Mouse (Mus musculus) small intestine, adult 2 months (tissue): ENCODE data around the gene Tysnd1. TPM values are rescaled to one million over a fixed set of nuclear protein-coding genes. Genes with fewer than 3 reads are reported as not detected.
A peak's percentile ranks its signal among the peaks of the same experiment; 100 is the strongest.

Experiments
- H3K27ac ChIP-seq: fragments of 200-500 bp; 2 replicates; pipeline ENCODE4 v1.5.1; 2012; ENCODE audit warnings: low read depth, low read length, control low read depth, inconsistent platforms; ENCODE audit not compliant: insufficient read depth
- H3K27me3 ChIP-seq: fragments of 200-500 bp; 2 replicates; pipeline ENCODE4 v1.6.1; 2012; ENCODE audit warnings: mild to moderate bottlenecking, moderate library complexity, low read length, inconsistent platforms; ENCODE audit not compliant: control insufficient read depth, insufficient read depth
- H3K36me3 ChIP-seq: fragments of 200-500 bp; 2 replicates; pipeline ENCODE4 v1.6.1; 2012; ENCODE audit warnings: mild to moderate bottlenecking, low read length, control low read depth, inconsistent platforms; ENCODE audit not compliant: control insufficient read depth, insufficient read depth
- H3K4me1 ChIP-seq: fragments of 200-500 bp; 2 replicates; pipeline ENCODE4 v1.6.1; 2012; ENCODE audit warnings: low read length, inconsistent platforms, mixed read lengths; ENCODE audit not compliant: control insufficient read depth, insufficient read depth, insufficient read length
- H3K4me3 ChIP-seq: fragments of 200-500 bp; 2 replicates; pipeline ENCODE4 v1.5.1; 2012; ENCODE audit warnings: low read depth, mild to moderate bottlenecking, control low read depth, inconsistent platforms, low read length, moderate library complexity
- CTCF ChIP-seq: fragments of 200-500 bp; IDR thresholded peaks from 2 replicates; pipeline ENCODE4 v1.5.1; 2012; ENCODE audit warnings: low read depth, mild to moderate bottlenecking, control low read depth, inconsistent platforms, low read length, moderate library complexity, mixed read lengths; ENCODE audit not compliant: insufficient replicate concordance, insufficient read length; ENCODE audit errors: extremely low read depth
- POLR2A ChIP-seq: fragments of 200-500 bp; IDR thresholded peaks from 2 replicates; pipeline ENCODE4 v1.6.1; 2012; ENCODE audit warnings: low read depth, mild to moderate bottlenecking, control low read depth, inconsistent platforms, low read length, moderate library complexity
- WGBS: fragments of 180-500 bp; shearing (Covaris S2); methylation state at CpG from one replicate; pipeline ENCODE4 v1.1.7; 2018; 5-methylcytosine and 5-hydroxymethylcytosine counted together
- polyA plus RNA-seq: library from polyadenylated mRNA; depleted of rRNA; stranded (reverse); fragments of >200 nt; gene quantifications from 2 replicates; pipeline ENCODE4 v1.2.3, GENCODE M21; 2012; rRNA removed

Tysnd1 gene
- 83.5 and 110 TPM in 2 replicates for polyA plus RNA-seq

DNA sequence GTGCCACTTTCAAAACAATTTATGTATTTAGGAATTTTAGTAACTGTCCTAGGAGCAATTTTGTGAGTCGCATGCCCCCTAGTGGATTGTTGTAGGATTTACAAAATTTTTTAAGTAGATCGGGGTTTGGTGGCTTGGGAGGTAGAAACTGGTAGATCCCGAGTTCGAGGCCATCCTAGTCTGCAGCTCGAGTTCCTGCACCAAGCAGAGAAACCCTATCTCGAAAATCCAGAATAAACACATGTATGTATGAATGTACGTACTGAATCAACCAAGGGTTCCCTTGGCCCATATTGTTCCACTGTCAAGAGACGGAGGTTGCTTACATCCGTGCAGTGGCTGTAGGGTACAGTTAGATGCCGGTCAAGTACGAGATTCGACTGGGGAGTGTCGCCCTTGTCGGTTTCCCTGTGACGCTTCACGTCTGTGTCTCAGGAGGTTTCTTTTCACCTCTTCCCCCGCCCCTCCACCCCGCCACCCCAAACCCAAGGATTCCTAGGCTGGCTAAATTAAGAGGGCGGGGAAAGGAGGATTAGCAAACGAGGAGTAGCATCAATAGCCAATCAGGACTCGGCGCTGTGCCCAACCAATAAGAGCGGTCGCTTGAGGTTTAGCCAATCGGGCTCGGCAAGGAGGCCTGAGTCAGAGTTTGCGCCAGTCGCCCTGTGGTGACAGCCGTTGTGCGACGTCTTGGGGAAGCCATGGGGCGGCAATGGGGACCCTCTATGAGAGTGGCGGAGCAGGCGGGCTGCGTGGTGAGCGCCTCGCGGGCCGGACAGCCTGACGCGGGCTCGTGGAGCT lies at the start of gene Tysnd1:
Tysnd1 (plus strand) TSS at position 645 of the 801 bp plus-strand sequence.
- Histone ChIP-seq H3K27ac (peak within 1 kb of the TSS; percentile 72), H3K4me3 (peak within 1 kb of the TSS; percentile 96), H3K4me1 (peaks cover 16% of the 10 kb centered on the region)

DNA sequence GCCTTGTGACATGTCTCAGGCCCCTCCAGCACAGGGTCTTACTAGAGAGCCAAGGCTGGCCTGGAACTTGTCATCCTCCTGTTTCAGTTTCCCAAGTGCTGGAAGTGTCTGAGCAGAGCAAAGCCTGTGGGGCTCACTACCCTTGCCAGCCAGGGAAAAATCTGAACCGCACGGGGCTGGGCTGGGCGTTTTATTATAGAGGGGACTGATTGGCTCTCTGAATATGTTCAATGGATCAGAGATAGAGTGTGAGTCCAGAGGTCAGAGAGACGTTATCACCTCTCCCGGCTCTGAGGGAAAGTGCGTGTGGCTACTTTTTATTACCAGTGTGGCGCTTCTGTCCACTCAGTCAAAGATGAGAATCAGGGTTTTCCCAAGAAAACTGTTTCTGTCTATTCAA lies 48.8 kb upstream of the Tysnd1 start:
- Histone ChIP-seq H3K36me3 (peaks cover 4% of the 10 kb centered on the region; the same call in 1 of the 2 replicates), H3K27ac (peak overlapping the region; percentile 96), H3K27me3 (no peaks in the 10 kb centered on the region), H3K4me3 (no peak overlapping the region), H3K4me1 (peaks cover 8% of the 10 kb centered on the region; the same call in 1 of the 2 replicates)
- WGBS = 23% methylated on average over 7 of the region's 7 CpGs
- peak; percentile 62; the same call in 1 of the 2 replicates for TF ChIP-seq POLR2A
- no peak for TF ChIP-seq CTCF

More for the DNA sequence above, at the start of gene Tysnd1:
- TF ChIP-seq POLR2A (peak; percentile 73; the same call in 1 of the 2 replicates), CTCF (peak; percentile 42; the same call in 1 of the 2 replicates)
- H3K27me3 ChIP-seq = no peaks in the 10 kb centered on the region
- H3K36me3 ChIP-seq = peaks cover 32% of the 10 kb centered on the region
- WGBS = 1% methylated on average over 42 of the region's 42 CpGs

DNA sequence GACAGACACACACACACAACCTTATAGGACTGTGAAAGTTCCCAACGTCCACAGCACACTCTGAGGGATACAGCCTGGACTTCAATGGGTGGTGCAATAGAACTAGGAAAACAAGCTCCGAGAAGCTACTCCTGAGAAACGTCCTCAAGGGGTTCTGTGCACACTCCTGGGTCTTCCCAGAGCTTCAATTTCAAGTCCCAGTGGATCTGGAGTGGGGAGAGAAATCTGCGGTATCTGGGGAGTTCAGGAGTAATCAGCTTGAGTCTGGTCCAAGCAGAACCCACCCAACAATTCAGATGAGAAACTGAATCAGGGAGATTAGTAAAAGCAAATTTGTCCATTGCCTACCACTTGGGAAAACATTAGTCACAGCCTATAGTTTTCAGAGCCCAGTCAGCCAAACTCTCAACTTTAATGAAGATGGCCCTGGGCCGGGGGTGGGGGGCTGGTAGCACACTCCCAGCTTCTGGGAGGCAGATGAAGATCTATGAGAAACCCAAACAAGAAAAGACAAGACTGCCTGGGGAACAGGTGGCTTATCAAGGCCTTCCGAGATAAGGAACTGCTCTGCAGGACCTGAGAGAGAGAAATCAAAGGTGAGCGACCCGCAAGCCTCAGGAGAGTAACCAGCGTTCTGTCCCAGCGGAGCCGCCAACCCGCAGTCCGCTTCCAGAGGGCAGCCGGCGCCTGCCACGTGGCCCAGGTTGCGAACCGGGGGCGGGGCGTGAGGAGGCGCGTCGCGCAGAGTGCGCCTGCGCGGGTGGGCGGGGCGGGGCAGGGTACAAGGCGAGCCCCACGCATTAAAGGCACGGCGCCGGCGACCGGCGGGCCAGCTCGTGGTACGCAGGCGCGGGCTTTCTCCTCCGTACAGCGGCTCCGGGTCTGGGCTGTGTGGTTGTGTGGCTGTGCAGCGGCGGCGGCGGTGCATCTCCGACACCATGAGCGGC lies 47.3 kb upstream of the Tysnd1 start, which contains the start of gene Ppa1:
Ppa1 (plus strand) TSS at position 763 of the 947 bp plus-strand sequence.
- WGBS = 2% methylated on average over 50 of the region's 50 CpGs
- TF ChIP-seq CTCF (no peak), POLR2A (peak; percentile 74; the same call in 1 of the 2 replicates)
- H3K4me3 ChIP-seq = peak within 1 kb of the TSS; percentile 85
- H3K4me1 ChIP-seq = peaks cover 8% of the 10 kb centered on the region; the same call in 1 of the 2 replicates
- H3K27ac ChIP-seq = peak within 1 kb of the TSS; percentile 84
- peaks cover 11% of the 10 kb centered on the region for H3K36me3 ChIP-seq
- no peaks in the 10 kb centered on the region for H3K27me3 ChIP-seq

DNA sequence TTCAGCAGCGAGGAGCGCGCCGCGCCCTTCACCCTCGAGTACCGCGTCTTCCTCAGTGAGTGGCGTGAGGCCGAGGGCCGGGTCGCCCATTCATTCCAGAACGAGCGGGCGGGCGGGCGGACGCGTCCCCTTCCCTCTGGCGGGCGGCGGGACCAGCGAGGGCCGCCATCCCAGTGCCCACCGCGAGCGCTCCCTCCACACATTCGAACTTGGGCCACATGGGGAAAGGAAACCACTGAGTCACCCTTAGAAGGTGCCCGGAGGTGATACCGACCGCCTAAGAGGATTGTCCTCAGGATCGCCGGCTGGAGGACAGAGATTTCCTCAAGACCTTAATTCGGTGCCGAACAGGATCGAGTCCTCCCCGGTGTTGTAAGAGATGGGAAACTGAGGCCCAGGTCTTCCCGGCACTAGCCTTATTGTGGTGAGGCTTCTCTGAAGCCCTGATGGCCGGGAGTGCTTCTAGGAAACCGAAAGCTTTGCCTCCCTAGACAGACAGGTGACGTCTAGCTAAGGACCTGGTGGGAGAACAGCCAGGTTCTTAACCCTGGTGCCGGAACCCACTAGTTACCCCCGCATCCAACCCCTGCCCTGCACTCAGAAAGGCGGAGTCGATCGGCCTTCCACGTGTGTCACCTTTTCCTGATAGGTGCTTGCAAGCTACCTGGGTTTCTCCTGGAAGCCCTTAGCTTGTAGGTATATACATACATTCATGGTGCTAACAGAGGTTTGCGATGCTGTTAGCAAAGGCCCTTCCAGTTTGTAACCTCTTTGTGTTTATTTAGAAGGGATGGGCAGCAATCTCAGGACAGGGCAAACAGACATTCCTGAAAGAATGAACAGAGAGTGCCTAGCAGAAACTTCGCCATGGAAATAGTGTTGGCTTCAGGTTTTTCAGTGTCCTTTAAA lies 46.3 kb upstream of the Tysnd1 start:
- Histone ChIP-seq H3K36me3 (peaks cover 11% of the 10 kb centered on the region), H3K4me1 (peaks cover 8% of the 10 kb centered on the region; the same call in 1 of the 2 replicates), H3K4me3 (peak overlapping the region; percentile 85), H3K27ac (peak overlapping the region; percentile 82), H3K27me3 (no peaks in the 10 kb centered on the region)
- no peak for TF ChIP-seq POLR2A
- TF ChIP-seq CTCF = no peak
- WGBS = under 1% methylated on average over 48 of the region's 49 CpGs

DNA sequence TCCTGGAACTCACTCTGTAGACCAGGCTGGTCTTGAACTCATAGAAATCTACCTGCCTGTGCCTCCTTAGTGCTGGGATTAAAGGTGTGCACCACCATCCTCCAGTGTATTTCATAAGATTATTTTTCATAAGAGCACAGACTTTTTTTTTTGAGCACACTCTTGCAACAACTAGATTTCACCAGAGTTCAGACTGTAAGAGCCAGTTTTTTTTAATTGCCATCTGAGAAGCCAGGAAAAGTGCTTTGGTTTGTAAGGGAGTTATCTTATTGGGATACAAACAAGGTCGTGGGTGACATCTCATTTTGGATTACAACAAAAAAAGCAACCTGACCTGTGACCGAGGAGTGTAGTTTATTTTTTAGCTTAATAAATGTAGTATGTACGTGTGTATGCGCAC lies 41.2 kb upstream of the Tysnd1 start:
- Histone ChIP-seq H3K4me3 (no peak overlapping the region), H3K4me1 (peaks cover 19% of the 10 kb centered on the region; the same call in 1 of the 2 replicates), H3K36me3 (peaks cover 13% of the 10 kb centered on the region), H3K27ac (peak overlapping the region; percentile 4; the same call in 1 of the 2 replicates), H3K27me3 (no peaks in the 10 kb centered on the region)
- WGBS = 78% methylated on average over 4 of the region's 4 CpGs
- TF ChIP-seq POLR2A = no peak

DNA sequence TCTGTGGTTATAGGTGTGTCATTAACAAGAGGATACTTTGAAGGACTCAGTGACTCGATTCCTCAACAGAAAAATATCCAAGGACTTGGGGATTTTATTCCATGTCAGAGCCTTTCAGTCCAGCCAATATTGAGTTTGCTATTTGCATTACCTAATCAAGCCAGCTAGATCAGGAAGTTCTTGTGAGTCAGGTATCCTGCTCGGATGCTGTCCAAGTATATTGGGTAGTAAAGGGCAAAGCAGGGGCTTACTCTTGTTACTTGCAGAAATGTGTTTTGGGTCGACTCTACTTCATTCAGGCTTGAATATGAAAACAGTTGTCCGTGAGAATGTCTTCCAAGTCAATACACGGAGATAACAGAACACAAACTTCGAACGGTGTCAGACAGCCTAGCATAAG lies 40.6 kb upstream of the Tysnd1 start:
- WGBS = 27% methylated on average over 7 of the region's 7 CpGs

More for the DNA sequence above, 40.6 kb upstream of the Tysnd1 start:
- Histone ChIP-seq H3K36me3 (peaks cover 18% of the 10 kb centered on the region), H3K27me3 (no peaks in the 10 kb centered on the region), H3K27ac (peak overlapping the region; percentile 51; the same call in 1 of the 2 replicates), H3K4me3 (no peak overlapping the region), H3K4me1 (peaks cover 19% of the 10 kb centered on the region; the same call in 1 of the 2 replicates)
- no peak for TF ChIP-seq CTCF
- no peak for TF ChIP-seq POLR2A
